Mouse (Mus musculus) neural tube, embryonic 11.5 days (tissue): Measurements from ENCODE around the gene Coa4. TPM values are rescaled to one million over a fixed set of nuclear protein-coding genes. Genes with fewer than 3 reads are reported as not detected.

Experiments used
- ATAC-seq: fragments of 200-750 bp; cut with Nextera tagmentation; 2 replicates; pipeline ENCODE4 v1.8.0; 2017; ENCODE audit warnings: moderate number of reproducible peaks, mild to moderate bottlenecking, moderate TSS enrichment, moderate library complexity; ENCODE audit not compliant: insufficient read depth, low FRiP score, low TSS enrichment
- DNase-seq: peaks from one replicate; pipeline ENCODE4 v3.0.0-alpha.2; 2015; ENCODE audit warnings: low spot score
- H3K27ac ChIP-seq: fragments of 300-500 bp; sonication (generic); 2 replicates; pipeline ENCODE4 v1.5.1; 2014; ENCODE audit warnings: low read depth, mild to moderate bottlenecking, low read length
- H3K27me3 ChIP-seq: fragments of 300-500 bp; sonication (generic); 2 replicates; pipeline ENCODE4 v1.6.1; 2014; ENCODE audit warnings: mild to moderate bottlenecking, low read length, mixed read lengths; ENCODE audit not compliant: control insufficient read depth, insufficient read depth
- H3K36me3 ChIP-seq: fragments of 300-500 bp; sonication (generic); 2 replicates; pipeline ENCODE4 v1.6.1; 2014; ENCODE audit warnings: mild to moderate bottlenecking, low read length, moderate library complexity, mixed read lengths; ENCODE audit not compliant: control insufficient read depth, insufficient read depth
- H3K4me1 ChIP-seq: fragments of 300-500 bp; sonication (generic); 2 replicates; pipeline ENCODE4 v1.6.1; 2014; ENCODE audit warnings: low read length, mixed read lengths; ENCODE audit not compliant: control insufficient read depth, insufficient read depth
- H3K4me2 ChIP-seq: fragments of 300-500 bp; sonication (generic); 2 replicates; pipeline ENCODE4 v1.6.1; 2014; ENCODE audit warnings: low read depth, mild to moderate bottlenecking, moderate library complexity
- H3K4me3 ChIP-seq: fragments of 300-500 bp; sonication (generic); 2 replicates; pipeline ENCODE4 v1.5.1; 2014; ENCODE audit warnings: low read depth, low read length
- H3K9ac ChIP-seq: fragments of 300-500 bp; sonication (generic); 2 replicates; pipeline ENCODE4 v1.6.1; 2014; ENCODE audit warnings: mild to moderate bottlenecking, low read length
- H3K9me3 ChIP-seq: fragments of 300-500 bp; sonication (generic); 2 replicates; pipeline ENCODE4 v1.6.1; 2016; ENCODE audit warnings: low read length; ENCODE audit not compliant: control insufficient read depth
- WGBS: fragments of 180-500 bp; shearing (Covaris S2); extraction: QIAGEN DNeasy Blood & Tissue Kit; methylation state at CpG from one replicate; pipeline ENCODE4 v1.1.7; 2014; 5-methylcytosine and 5-hydroxymethylcytosine counted together
- polyA plus RNA-seq: library from polyadenylated mRNA; unstranded; fragments of >200 nt; fragmentation: Nextera tagmentation; extraction: Ambion mirVana; gene quantifications from 2 replicates; pipeline ENCODE4 v1.2.1, GENCODE M21; 2014

Gene Coa4
- polyA plus RNA-seq, 1 experiment from 2014 or later = 20.0 TPM

- no peak overlapping the region for H3K27ac ChIP-seq
- WGBS = 25% methylated on average over 10 of the region's 10 CpGs
- ATAC-seq = no peak
Observed at GRCm38 (mm10) chr7:100520663-100521285, 16.1 kb upstream of the Coa4 start.

GRCm38 (mm10) chr7:100522222-100522621 lies 14.6 kb upstream of the Coa4 start:
- 78% methylated on average over 3 of the region's 3 CpGs for WGBS
- no peak for DNase-seq
- Histone ChIP-seq H3K9ac (no peak overlapping the region), H3K27me3 (no peaks in the 10 kb centered on the region), H3K27ac (no peak overlapping the region), H3K4me3 (no peak overlapping the region), H3K4me2 (no peak overlapping the region), H3K36me3 (no peaks in the 10 kb centered on the region), H3K9me3 (no peaks in the 10 kb centered on the region), H3K4me1 (no peaks in the 10 kb centered on the region)
- ATAC-seq = no peak

More at GRCm38 (mm10) chr7:100520663-100521285, 16.1 kb upstream of the Coa4 start:
- H3K4me1 ChIP-seq = no peaks in the 10 kb centered on the region
- H3K9me3 ChIP-seq = no peaks in the 10 kb centered on the region
- no peaks in the 10 kb centered on the region for H3K36me3 ChIP-seq
- H3K4me3 ChIP-seq = no peak overlapping the region
- DNase-seq = peak; percentile 83
- no peak overlapping the region for H3K4me2 ChIP-seq
- H3K27me3 ChIP-seq = no peaks in the 10 kb centered on the region
- no peak overlapping the region for H3K9ac ChIP-seq

GRCm38 (mm10) chr7:100524669-100525068 lies 12.2 kb upstream of the Coa4 start:
- 74% methylated on average over 8 of the region's 8 CpGs for WGBS
- Histone ChIP-seq H3K4me3 (no peak overlapping the region), H3K4me2 (no peak overlapping the region), H3K9ac (no peak overlapping the region), H3K27ac (no peak overlapping the region), H3K27me3 (no peaks in the 10 kb centered on the region), H3K36me3 (no peaks in the 10 kb centered on the region), H3K4me1 (no peaks in the 10 kb centered on the region), H3K9me3 (no peaks in the 10 kb centered on the region)
- ATAC-seq (no peak), DNase-seq (no peak)

- H3K9me3 ChIP-seq = no peaks in the 10 kb centered on the region
- 93% methylated on average over 5 of the region's 5 CpGs for WGBS
- H3K9ac ChIP-seq = no peak overlapping the region
- no peaks in the 10 kb centered on the region for H3K27me3 ChIP-seq
- no peaks in the 10 kb centered on the region for H3K36me3 ChIP-seq
- no peak for DNase-seq
- no peak overlapping the region for H3K4me3 ChIP-seq
- H3K4me2 ChIP-seq = no peak overlapping the region
- H3K27ac ChIP-seq = no peak overlapping the region
- H3K4me1 ChIP-seq = no peaks in the 10 kb centered on the region
- ATAC-seq = no peak
Observed at GRCm38 (mm10) chr7:100530766-100531165, 6.1 kb upstream of the Coa4 start.

GRCm38 (mm10) chr7:100533503-100533902 lies 3.4 kb upstream of the Coa4 start:
- DNase-seq (no peak), ATAC-seq (no peak)
- Histone ChIP-seq H3K36me3 (no peaks in the 10 kb centered on the region), H3K27ac (no peak overlapping the region), H3K4me3 (no peak overlapping the region), H3K27me3 (no peaks in the 10 kb centered on the region), H3K4me1 (peaks cover 5% of the 10 kb centered on the region; the same call in 1 of the 2 replicates), H3K9me3 (no peaks in the 10 kb centered on the region), H3K9ac (no peak overlapping the region), H3K4me2 (no peak overlapping the region)
- 64% methylated on average over 2 of the region's 2 CpGs for WGBS

GRCm38 (mm10) chr7:100534216-100534615 lies 2.7 kb upstream of the Coa4 start:
- Histone ChIP-seq H3K9ac (no peak overlapping the region), H3K9me3 (no peaks in the 10 kb centered on the region), H3K4me3 (no peak overlapping the region), H3K27ac (no peak overlapping the region), H3K27me3 (no peaks in the 10 kb centered on the region), H3K36me3 (no peaks in the 10 kb centered on the region), H3K4me1 (peaks cover 5% of the 10 kb centered on the region; the same call in 1 of the 2 replicates), H3K4me2 (no peak overlapping the region)
- DNase-seq (no peak), ATAC-seq (no peak)
- WGBS = 87% methylated on average over 3 of the region's 3 CpGs

GRCm38 (mm10) chr7:100535831-100536230 lies 1.0 kb upstream of the Coa4 start:
- WGBS = 96% methylated on average over 2 of the region's 2 CpGs
- Histone ChIP-seq H3K9ac (no peak overlapping the region), H3K27me3 (no peaks in the 10 kb centered on the region), H3K4me3 (no peak overlapping the region), H3K9me3 (no peaks in the 10 kb centered on the region), H3K4me2 (peak overlapping the region; percentile 70), H3K27ac (no peak overlapping the region), H3K4me1 (peaks cover 5% of the 10 kb centered on the region; the same call in 1 of the 2 replicates), H3K36me3 (no peaks in the 10 kb centered on the region)
- ATAC-seq (no peak), DNase-seq (no peak)

- no peak for DNase-seq
- peaks cover 5% of the 10 kb centered on the region; the same call in 1 of the 2 replicates for H3K4me1 ChIP-seq
- peak overlapping the region; percentile 79 for H3K9ac ChIP-seq
- H3K4me3 ChIP-seq = peak overlapping the region; percentile 66
- H3K27me3 ChIP-seq = no peaks in the 10 kb centered on the region
- no peak for ATAC-seq
- H3K27ac ChIP-seq = peak overlapping the region; percentile 60; the same call in 1 of the 2 replicates
- no peaks in the 10 kb centered on the region for H3K36me3 ChIP-seq
- H3K4me2 ChIP-seq = peak overlapping the region; percentile 70
- 34% methylated on average over 7 of the region's 7 CpGs for WGBS
- no peaks in the 10 kb centered on the region for H3K9me3 ChIP-seq
Observed at GRCm38 (mm10) chr7:100537519-100537902, 640 bp downstream of the Coa4 start.

- Histone ChIP-seq H3K9me3 (no peaks in the 10 kb centered on the region), H3K4me3 (no peak overlapping the region), H3K4me1 (peaks cover 5% of the 10 kb centered on the region; the same call in 1 of the 2 replicates), H3K27me3 (no peaks in the 10 kb centered on the region), H3K27ac (no peak overlapping the region), H3K9ac (no peak overlapping the region), H3K36me3 (no peaks in the 10 kb centered on the region), H3K4me2 (no peak overlapping the region)
- ATAC-seq = no peak
- 94% methylated on average over 9 of the region's 9 CpGs for WGBS
- no peak for DNase-seq
Observed at GRCm38 (mm10) chr7:100539516-100539915, 2.6 kb downstream of the Coa4 start.
